Mouse (Mus musculus) thymus, postnatal 25 days (tissue): ENCODE results near the gene Cd200r3.
A peak's percentile ranks its signal among the peaks of the same experiment; 100 is the strongest.

Experiments
- DNase-seq: peaks from one replicate; pipeline ENCODE4 v3.0.0; 2022

Gene Cd200r3

GRCm38 (mm10) chr16:44993319-44994019 is 50.0 kb downstream of the Cd200r3 start:
- no peak for DNase-seq

- no peak for DNase-seq
Observed at GRCm38 (mm10) chr16:44994206-44994953, 50.9 kb downstream of the Cd200r3 start.

GRCm38 (mm10) chr16:44995111-44995510 is 51.6 kb downstream of the Cd200r3 start:
- DNase-seq = no peak

GRCm38 (mm10) chr16:44996701-44997100 is 53.2 kb downstream of the Cd200r3 start:
- no peak for DNase-seq

GRCm38 (mm10) chr16:44999537-44999936 is 56.1 kb downstream of the Cd200r3 start:
- no peak for DNase-seq

GRCm38 (mm10) chr16:45004443-45004842 is 61.0 kb downstream of the Cd200r3 start:
- DNase-seq = no peak

GRCm38 (mm10) chr16:45005280-45005679 is 61.8 kb downstream of the Cd200r3 start:
- no peak for DNase-seq

GRCm38 (mm10) chr16:45006971-45007370 is 63.5 kb downstream of the Cd200r3 start:
- DNase-seq = peak; percentile 25

- no peak for DNase-seq
Observed at GRCm38 (mm10) chr16:45007807-45008206, 64.3 kb downstream of the Cd200r3 start.

GRCm38 (mm10) chr16:45009634-45010033 is 66.2 kb downstream of the Cd200r3 start:
- DNase-seq = no peak

- no peak for DNase-seq
Observed at GRCm38 (mm10) chr16:45015591-45015990, 72.1 kb downstream of the Cd200r3 start.

GRCm38 (mm10) chr16:45016488-45016887 is 73.0 kb downstream of the Cd200r3 start:
- DNase-seq = no peak

GRCm38 (mm10) chr16:45018868-45019267 is 75.4 kb downstream of the Cd200r3 start:
- no peak for DNase-seq

- no peak for DNase-seq
Observed at GRCm38 (mm10) chr16:45020055-45020454, 76.6 kb downstream of the Cd200r3 start.

GRCm38 (mm10) chr16:45020669-45021309 is 77.3 kb downstream of the Cd200r3 start:
- DNase-seq = no peak

GRCm38 (mm10) chr16:45021443-45021842 is 78.0 kb downstream of the Cd200r3 start:
- DNase-seq = no peak

- peak; percentile 79 for DNase-seq
Observed at GRCm38 (mm10) chr16:45023904-45024303, 80.4 kb downstream of the Cd200r3 start.

- peak; percentile 55 for DNase-seq
Observed at GRCm38 (mm10) chr16:45025321-45025720, 81.8 kb downstream of the Cd200r3 start.

GRCm38 (mm10) chr16:45029080-45029479 is 85.6 kb downstream of the Cd200r3 start:
- DNase-seq = no peak

- DNase-seq = no peak
Observed at GRCm38 (mm10) chr16:45029493-45029892, 86.0 kb downstream of the Cd200r3 start.

GRCm38 (mm10) chr16:45030127-45030526 is 86.6 kb downstream of the Cd200r3 start:
- no peak for DNase-seq

- DNase-seq = no peak
Observed at GRCm38 (mm10) chr16:45030796-45031195, 87.3 kb downstream of the Cd200r3 start.
